Mouse (Mus musculus) spleen, adult 10 weeks (tissue): ENCODE measurements around the gene Ncln. TPM values are rescaled to one million over a fixed set of nuclear protein-coding genes. Genes with fewer than 3 reads are reported as not detected.

Source experiments
- polyA plus RNA-seq: library from polyadenylated mRNA; stranded (reverse); fragments of 350-450 nt; fragmentation: Illumina TruSeq; extraction: RNeasy Lipid Tissue Mini Kit (QIAGEN cat#74804); gene quantifications from one replicate; pipeline ENCODE4 v1.2.3, GENCODE M21; 2015; ENCODE audit warnings: low replicate concordance; ENCODE audit not compliant: insufficient read depth

The Ncln gene
- 27.7 TPM for polyA plus RNA-seq

GRCm38 (mm10) chr10:81496264-81496901 is at the start of gene Ncln:
Ncln (minus strand) TSS chr10:81496392.

GRCm38 (mm10) chr10:81545161-81545747 is 49.1 kb upstream of the Ncln start, which contains the start of gene Gna11:
Gna11 (minus strand) TSS chr10:81545190.

GRCm38 (mm10) chr10:81524051-81524605 is 27.9 kb upstream of the Ncln start, which contains the start of gene Gna15:
Gna15 (minus strand) TSS chr10:81524225.

DNA sequence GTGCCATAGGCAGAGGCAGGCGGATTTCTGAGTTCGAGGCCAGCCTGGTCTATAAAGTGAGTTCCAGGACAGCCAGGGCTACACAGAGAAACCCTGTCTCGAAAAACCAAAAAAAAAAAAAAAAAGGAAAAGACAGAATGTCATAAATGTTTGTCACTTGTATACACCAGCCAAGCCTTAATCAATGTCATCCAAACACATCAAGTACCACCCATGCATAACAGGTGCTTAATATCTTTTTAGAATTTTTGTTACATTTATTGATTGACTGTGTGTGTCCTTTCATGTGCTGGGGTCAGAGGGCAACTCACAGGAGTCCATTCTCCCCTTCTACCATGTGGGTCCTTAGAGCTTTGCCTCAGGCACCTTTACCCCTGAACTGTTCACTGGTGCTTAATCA is 3.8 kb upstream of the Ncln start, which contains the start of gene S1pr4:
Gene S1pr4, minus strand, starts transcription at position 101 of the 400 bp plus-strand sequence.

GRCm38 (mm10) chr10:81482533-81482889 is 13.7 kb downstream of the Ncln start, which contains the start of gene Celf5:
Celf5 (minus strand) TSS chr10:81482709.

DNA sequence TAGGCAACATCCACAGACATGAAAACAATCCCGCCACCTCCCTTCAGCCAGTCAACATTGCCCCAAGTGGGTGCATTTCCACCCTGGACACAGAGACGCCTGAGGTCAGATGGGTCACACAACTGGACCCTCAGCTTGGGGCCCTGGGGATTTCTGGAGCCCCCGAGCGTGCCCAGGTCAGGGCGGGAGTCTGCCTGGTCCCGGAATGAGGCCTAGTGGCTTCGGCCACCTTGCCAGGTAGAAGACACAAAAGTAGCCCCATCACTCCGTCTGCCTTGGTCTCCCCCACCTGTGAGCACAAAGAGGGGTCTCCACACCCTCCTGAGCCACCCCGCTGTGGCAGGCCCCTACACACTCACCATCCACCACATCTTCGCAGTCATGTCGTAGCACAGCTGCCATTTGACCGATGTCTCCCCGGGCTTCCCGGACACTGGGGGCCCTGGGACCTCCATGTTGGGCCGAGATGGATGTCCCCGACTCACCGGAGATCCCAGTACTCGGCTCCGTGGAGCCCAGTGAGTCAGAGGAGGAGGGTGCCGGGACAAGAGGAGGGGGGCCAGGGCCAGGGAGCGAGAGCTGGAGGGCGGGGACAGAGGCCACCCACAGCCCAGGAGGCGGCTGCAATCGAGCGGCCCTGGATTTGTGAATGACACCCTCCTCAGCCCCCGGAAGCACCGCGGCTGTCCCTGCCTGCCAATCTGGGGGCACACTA is 40.9 kb downstream of the Ncln start, which contains the start of gene Nfic:
Gene Nfic, minus strand, starts transcription at position 455 of the 715 bp plus-strand sequence.

Other genes starting within 250 kb of the Ncln start
- gene Matk, start 243.5 kb downstream of the Ncln start, polyA plus RNA-seq = 4.6 TPM
- gene Mrpl54, start 229.5 kb downstream of the Ncln start, polyA plus RNA-seq = 28.9 TPM
- gene Apba3, start 229.4 kb downstream of the Ncln start, polyA plus RNA-seq = 11.9 TPM
- 2.6 TPM for gene Tjp3, start 204.8 kb downstream of the Ncln start, polyA plus RNA-seq
- gene Pip5k1c, start 203.4 kb downstream of the Ncln start, polyA plus RNA-seq = 26.7 TPM
- 5.0 TPM for gene Cactin, start 175.3 kb downstream of the Ncln start, polyA plus RNA-seq
- gene Tbxa2r, start 167.7 kb downstream of the Ncln start, polyA plus RNA-seq = 3.0 TPM
- 0.59 TPM for gene Gipc3, start 153.1 kb downstream of the Ncln start, polyA plus RNA-seq
- 30.0 TPM for gene Hmg20b, start 145.9 kb downstream of the Ncln start, polyA plus RNA-seq
- gene Mfsd12, start 138.9 kb downstream of the Ncln start, polyA plus RNA-seq = 2.8 TPM
- gene 4930404N11Rik, start 130.6 kb downstream of the Ncln start, polyA plus RNA-seq = 0.18 TPM
- 7.7 TPM for gene Fzr1, start 117.9 kb downstream of the Ncln start, polyA plus RNA-seq
- 1.9 TPM for gene Dohh, start 112.0 kb downstream of the Ncln start, polyA plus RNA-seq
- gene Gm48551, start 111.9 kb downstream of the Ncln start, polyA plus RNA-seq = 3.2 TPM
- 0.43 TPM for gene Gm48552, start 107.4 kb downstream of the Ncln start, polyA plus RNA-seq
- gene Smim24, start 103.3 kb downstream of the Ncln start, polyA plus RNA-seq = 9.5 TPM
- 9.4 TPM for gene Nfic, start 40.8 kb downstream of the Ncln start, polyA plus RNA-seq
- gene Celf5, start 13.7 kb downstream of the Ncln start, polyA plus RNA-seq = 0.15 TPM
- gene S1pr4, start 3.7 kb upstream of the Ncln start, polyA plus RNA-seq = 15.6 TPM
- 9.4 TPM for gene Gna15, start 27.8 kb upstream of the Ncln start, polyA plus RNA-seq
- gene Gna11, start 48.8 kb upstream of the Ncln start, polyA plus RNA-seq = 15.2 TPM
- 105 TPM for gene Aes, start 63.1 kb upstream of the Ncln start, polyA plus RNA-seq
- gene Tle2, start 78.2 kb upstream of the Ncln start, polyA plus RNA-seq = 17.3 TPM
- gene Tle6, start 104.7 kb upstream of the Ncln start, polyA plus RNA-seq = 3.2 TPM
- gene BC025920, start 109.9 kb upstream of the Ncln start, polyA plus RNA-seq = 9.3 TPM
- 4.4 TPM for gene Sirt6, start 131.4 kb upstream of the Ncln start, polyA plus RNA-seq
- 7.0 TPM for gene Ankrd24, start 132.1 kb upstream of the Ncln start, polyA plus RNA-seq
- 11.0 TPM for gene Gm10778, start 152.7 kb upstream of the Ncln start, polyA plus RNA-seq
- 14.4 TPM for gene Zfp433, start 208.4 kb upstream of the Ncln start, polyA plus RNA-seq